Mouse (Mus musculus) leukemia stem cell, adult 10-12 weeks (primary cell): ENCODE results near the gene Slfn14. TPM values are rescaled to one million over a fixed set of nuclear protein-coding genes. Genes with fewer than 3 reads are reported as not detected.

ENCODE experiments used
- polyA plus RNA-seq: library from polyadenylated mRNA; stranded (reverse); fragments of >175 nt; gene quantifications from 2 replicates; pipeline ENCODE4 v1.2.3, GENCODE M21; 2012; ENCODE audit warnings: low replicate concordance

Slfn14 gene
- 0.15 and 0.91 TPM in 2 replicates for polyA plus RNA-seq

DNA sequence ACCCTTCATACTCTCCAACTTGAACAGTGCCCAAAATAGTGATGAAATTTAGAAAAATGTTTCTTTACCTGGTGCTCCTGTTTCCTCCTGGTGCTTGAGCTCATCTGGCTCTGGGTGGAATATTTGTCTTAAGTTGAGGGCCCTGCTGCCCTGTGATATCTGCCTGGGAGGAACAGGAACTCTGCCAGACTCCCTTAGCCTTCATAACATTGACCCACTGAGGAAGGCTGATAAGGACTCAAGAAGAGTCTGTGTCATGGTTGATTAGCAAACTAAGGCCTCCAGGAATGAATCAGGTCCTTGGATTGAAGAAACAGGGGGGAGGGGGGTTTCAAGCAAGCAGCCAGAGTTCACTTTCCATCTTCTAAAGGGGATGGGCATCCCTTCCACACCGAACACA, at the start of gene Slfn14:
TSS of gene Slfn14 (minus strand) at position 161 of the 400 bp plus-strand sequence.

DNA sequence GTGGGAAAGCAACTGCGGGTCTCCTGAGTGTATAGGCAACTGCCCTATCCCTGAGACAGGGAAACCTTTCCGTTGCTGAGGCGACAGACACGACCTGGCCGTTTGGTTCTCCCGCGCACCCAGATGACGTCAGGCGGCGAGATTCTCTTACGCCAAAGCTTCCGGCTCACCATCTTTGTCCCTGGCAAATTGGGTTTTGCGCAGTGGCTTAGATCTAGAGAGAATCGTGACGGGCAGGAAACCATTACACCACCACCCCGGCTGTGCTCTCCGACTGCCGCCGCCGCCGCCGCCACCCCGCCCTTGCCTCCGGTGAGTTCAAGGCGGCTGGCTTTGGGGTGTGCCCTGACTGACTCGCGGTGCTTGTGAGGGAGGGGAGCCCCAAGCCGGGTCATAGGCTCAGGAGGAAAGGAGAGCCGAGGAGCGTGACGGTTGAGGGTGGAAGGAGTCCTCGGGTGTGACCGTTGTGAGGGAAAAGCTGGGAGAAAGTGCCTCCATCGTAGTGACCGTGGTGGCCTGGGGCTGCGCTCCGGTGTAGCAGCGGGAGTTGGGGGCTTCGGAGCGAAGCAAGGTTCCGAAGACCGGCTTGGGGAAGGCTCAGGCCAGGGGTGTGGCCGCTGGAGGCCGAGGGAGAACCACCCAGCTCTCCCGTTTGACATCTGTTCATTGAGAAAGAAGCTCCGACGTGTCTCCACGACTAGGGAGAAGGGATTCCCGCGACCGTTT, 16.2 kb upstream of the Slfn14 start, which contains the start of gene Pex12:
TSS of gene Pex12 (minus strand) at position 61 of the 726 bp plus-strand sequence.

DNA sequence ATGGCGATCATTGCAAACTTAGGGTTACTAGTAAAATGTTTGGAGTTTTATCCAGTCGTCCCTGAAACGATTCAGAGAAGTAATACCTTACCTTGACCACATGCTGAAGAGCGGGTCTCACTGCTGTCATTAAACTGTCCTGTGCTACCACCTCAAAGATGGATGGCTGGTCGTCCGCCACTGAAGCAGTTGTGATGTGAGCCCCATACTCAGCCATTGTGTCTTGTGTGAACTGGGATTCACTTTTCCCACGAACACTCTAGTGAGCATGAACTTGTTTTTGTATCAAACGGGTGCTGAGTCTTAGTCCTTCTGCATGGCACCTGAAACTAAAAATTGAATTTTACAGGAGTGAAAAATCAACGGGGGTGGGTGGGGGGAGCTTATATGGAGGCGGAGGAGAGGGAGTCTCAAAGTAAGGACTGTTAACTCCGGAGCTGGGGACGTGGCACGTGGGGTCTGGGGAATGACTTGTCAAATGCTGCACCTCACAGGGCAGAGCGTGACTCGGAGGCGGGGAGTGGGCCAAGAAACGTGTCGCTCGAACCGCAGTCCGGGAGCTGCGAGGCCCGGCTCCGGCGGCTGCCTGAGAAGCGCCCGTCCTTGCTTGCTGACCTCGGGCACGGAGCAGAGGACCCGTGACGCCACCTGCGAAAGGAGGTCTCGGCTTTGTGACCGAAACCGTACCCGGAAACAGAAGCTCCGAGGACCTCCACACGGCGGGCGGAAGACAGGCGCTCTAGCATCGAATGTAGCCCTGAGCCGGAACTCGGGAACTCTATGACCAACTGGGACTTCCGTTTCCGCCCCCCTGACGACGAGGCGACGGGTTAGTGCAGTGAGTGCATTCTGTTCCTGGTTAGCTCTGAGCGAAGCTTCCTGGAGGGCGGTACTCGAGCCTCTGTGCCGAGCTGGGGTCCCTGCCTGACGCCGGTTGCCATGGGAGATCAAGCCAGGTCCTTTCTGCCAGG, 12.0 kb upstream of the Slfn14 start, which contains the start of gene Ap2b1:
TSS of gene Ap2b1 (plus strand) at position 800 of the 971 bp plus-strand sequence.

Other genes with a start within 250 kb of the Slfn14 start
- gene Slfn2, start 221.6 kb downstream of the Slfn14 start, polyA plus RNA-seq = 0.92 and 5.7 TPM in 2 replicates
- 0.63 and 1.1 TPM in 2 replicates for gene Slfn1, start 169.9 kb downstream of the Slfn14 start, polyA plus RNA-seq
- 0.26 and 0.41 TPM in 2 replicates for gene Slfn4, start 111.5 kb downstream of the Slfn14 start, polyA plus RNA-seq
- gene Slfn3, start 95.4 kb downstream of the Slfn14 start, polyA plus RNA-seq = 0.80 TPM in 1 of 2 replicates, not detected in the other
- gene Ap2b1, start 12.3 kb upstream of the Slfn14 start, polyA plus RNA-seq = 12.4 and 24.2 TPM in 2 replicates
- gene Pex12, start 15.9 kb upstream of the Slfn14 start, polyA plus RNA-seq = 3.9 and 5.0 TPM in 2 replicates
- gene Rasl10b, start 122.4 kb upstream of the Slfn14 start, polyA plus RNA-seq = 0.09 and 0.11 TPM in 2 replicates
- gene Gas2l2, start 142.7 kb upstream of the Slfn14 start, polyA plus RNA-seq = not detected in 2 replicates
- 0.50 TPM in 1 of 2 replicates, not detected in the other for gene 1700020L24Rik, start 151.0 kb upstream of the Slfn14 start, polyA plus RNA-seq
- 0.42 and 0.46 TPM in 2 replicates for gene Mmp28, start 176.3 kb upstream of the Slfn14 start, polyA plus RNA-seq
- gene Taf15, start 186.4 kb upstream of the Slfn14 start, polyA plus RNA-seq = 45.6 and 117 TPM in 2 replicates
- gene Heatr9, start 235.4 kb upstream of the Slfn14 start, polyA plus RNA-seq = not detected in 2 replicates
- gene Ccl5, start 243.8 kb upstream of the Slfn14 start, polyA plus RNA-seq = 20.3 and 71.8 TPM in 2 replicates